Mouse (Mus musculus) CH12.LX (cell line): ENCODE measurements around the gene Ints5. TPM values are rescaled to one million over a fixed set of nuclear protein-coding genes. Genes with fewer than 3 reads are reported as not detected.

Experiments used
- DNase-seq: peaks from one replicate; pipeline ENCODE4 v3.0.0-alpha.2; 2013; ENCODE audit errors: extremely low read depth
- H3K27ac ChIP-seq: 2 replicates; pipeline ENCODE4 v1.5.1; 2012; ENCODE audit warnings: low read depth, mild to moderate bottlenecking, control low read depth, moderate library complexity; ENCODE audit not compliant: insufficient read depth
- H3K27me3 ChIP-seq: replicated peaks from 2 replicates; pipeline ENCODE3; 2012; ENCODE audit warnings: inconsistent platforms
- H3K36me3 ChIP-seq, 2 experiments: replicated peaks in 1 of 2; 2 replicates each; pipeline versions ENCODE3 to v1.6.1; 2012; ENCODE audit warnings: inconsistent platforms in 1 of 2, low read length in 1 of 2, mild to moderate bottlenecking in 1 of 2, mixed read lengths in 1 of 2, moderate library complexity in 1 of 2; ENCODE audit not compliant: control insufficient read depth in 1 of 2, insufficient read depth in 1 of 2
- H3K4me1 ChIP-seq, 2 experiments: 2 replicates each; pipeline ENCODE4 v1.6.1; 2012; ENCODE audit warnings: inconsistent platforms in 1 of 2, moderate library complexity in 1 of 2; ENCODE audit not compliant: insufficient read depth in 2 of 2, control insufficient read depth in 1 of 2
- H3K4me2 ChIP-seq: 2 replicates; pipeline ENCODE4 v1.6.1; 2012; ENCODE audit warnings: low read depth, mild to moderate bottlenecking, control low read depth; ENCODE audit not compliant: poor library complexity, insufficient read depth, severe bottlenecking
- H3K4me3 ChIP-seq, 3 experiments: fragments of 150-350 bp in 1 of 3; sonication (generic) in 1 of 3; replicated peaks in 1 of 3; 2 replicates each; pipeline versions ENCODE3 to v1.5.1; 2011 to 2012; ENCODE audit warnings: low read depth in 2 of 3, low read length in 2 of 3, mild to moderate bottlenecking in 2 of 3, moderate library complexity in 2 of 3, control low read depth in 1 of 3, improper control_type of control experiment in 1 of 3, inconsistent platforms in 1 of 3, mixed read lengths in 1 of 3; ENCODE audit not compliant: poor library complexity in 1 of 3
- H3K79me2 ChIP-seq: replicated peaks from 2 replicates; pipeline ENCODE4 v1.6.1; 2012; ENCODE audit warnings: mild to moderate bottlenecking, moderate library complexity; ENCODE audit not compliant: control insufficient read depth, poor library complexity, insufficient read depth, severe bottlenecking; ENCODE audit errors: extremely low read depth
- H3K9ac ChIP-seq: 2 replicates; pipeline ENCODE4 v1.6.1; 2012; ENCODE audit warnings: low read depth, mild to moderate bottlenecking, control low read depth, moderate library complexity; ENCODE audit not compliant: insufficient read depth
- H3K9me3 ChIP-seq: replicated peaks from 2 replicates; pipeline ENCODE3; 2012; ENCODE audit warnings: low read length, inconsistent platforms, mixed read lengths
- BHLHE40 ChIP-seq: IDR thresholded peaks from 2 replicates; pipeline ENCODE4 v1.6.1; 2011; ENCODE audit warnings: mild to moderate bottlenecking, low read depth, low read length, improper control_type of control experiment
- CHD1 ChIP-seq: IDR thresholded peaks from 2 replicates; pipeline ENCODE4 v1.6.1; 2012; ENCODE audit warnings: low read depth, low read length, improper control_type of control experiment, inconsistent platforms
- CHD2 ChIP-seq: IDR thresholded peaks from 2 replicates; pipeline ENCODE4 v1.6.1; 2011; ENCODE audit warnings: low read length, improper control_type of control experiment
- CTCF ChIP-seq, 2 experiments: IDR thresholded peaks in 1 of 2; conservative IDR thresholded peaks in 1 of 2; 2 replicates each; pipeline ENCODE4 v1.5.1; 2011 to 2012; ENCODE audit warnings: low read depth in 2 of 2, low read length in 2 of 2, improper control_type of control experiment in 1 of 2, inconsistent platforms in 1 of 2, mild to moderate bottlenecking in 1 of 2, moderate library complexity in 1 of 2
- E2F4 ChIP-seq: IDR thresholded peaks from 2 replicates; pipeline ENCODE4 v1.6.1; 2011; ENCODE audit warnings: low read depth, low read length, improper control_type of control experiment; ENCODE audit not compliant: insufficient replicate concordance
- ELF1 ChIP-seq: IDR thresholded peaks from 2 replicates; pipeline ENCODE4 v1.6.1; 2014; ENCODE audit warnings: low read depth, mild to moderate bottlenecking, inconsistent platforms, low read length, improper control_type of control experiment
- EP300 ChIP-seq: IDR thresholded peaks from 2 replicates; pipeline ENCODE4 v1.6.1; 2011; ENCODE audit warnings: low read length, improper control_type of control experiment
- ETS1 ChIP-seq: conservative IDR thresholded peaks from 2 replicates; pipeline ENCODE4 v1.6.1; 2012; ENCODE audit warnings: low read depth, mild to moderate bottlenecking, inconsistent platforms, low read length, improper control_type of control experiment, moderate library complexity
- GABPA ChIP-seq: IDR thresholded peaks from 2 replicates; pipeline ENCODE4 v1.6.1; 2012; ENCODE audit warnings: low read depth, low read length, improper control_type of control experiment, inconsistent platforms; ENCODE audit not compliant: insufficient replicate concordance
- HCFC1 ChIP-seq: IDR thresholded peaks from 2 replicates; pipeline ENCODE4 v1.6.1; 2012; ENCODE audit warnings: low read depth, mild to moderate bottlenecking, inconsistent platforms, low read length, improper control_type of control experiment
- IRF4 ChIP-seq: IDR thresholded peaks from 2 replicates; pipeline ENCODE4 v1.6.1; 2014; ENCODE audit warnings: low read depth, mild to moderate bottlenecking, inconsistent platforms, low read length, improper control_type of control experiment
- JUN ChIP-seq: IDR thresholded peaks from 2 replicates; pipeline ENCODE4 v1.6.1; 2011; ENCODE audit warnings: low read depth, mild to moderate bottlenecking, low read length, improper control_type of control experiment, moderate library complexity; ENCODE audit not compliant: insufficient read depth
- JUND ChIP-seq: conservative IDR thresholded peaks from 2 replicates; pipeline ENCODE4 v1.6.1; 2011; ENCODE audit warnings: low read depth, low read length, improper control_type of control experiment
- KAT2A ChIP-seq: IDR thresholded peaks from 2 replicates; pipeline ENCODE4 v1.6.1; 2012; ENCODE audit warnings: low read length, improper control_type of control experiment, inconsistent platforms; ENCODE audit not compliant: insufficient replicate concordance
- MAFK ChIP-seq: IDR thresholded peaks from 2 replicates; pipeline ENCODE4 v1.6.1; 2011; ENCODE audit warnings: low read length, improper control_type of control experiment; ENCODE audit not compliant: insufficient replicate concordance
- MAX ChIP-seq: IDR thresholded peaks from 2 replicates; pipeline ENCODE4 v1.6.1; 2011; ENCODE audit warnings: low read length, improper control_type of control experiment
- MAZ ChIP-seq: IDR thresholded peaks from 2 replicates; pipeline ENCODE4 v1.6.1; 2012; ENCODE audit warnings: low read depth, mild to moderate bottlenecking, inconsistent platforms, low read length, improper control_type of control experiment, moderate library complexity
- MEF2A ChIP-seq: IDR thresholded peaks from 2 replicates; pipeline ENCODE4 v1.6.1; 2014; ENCODE audit warnings: low read depth, mild to moderate bottlenecking, inconsistent platforms, low read length, improper control_type of control experiment, borderline replicate concordance
- MXI1 ChIP-seq: IDR thresholded peaks from 2 replicates; pipeline ENCODE4 v1.6.1; 2011; ENCODE audit warnings: mild to moderate bottlenecking, low read depth, low read length, improper control_type of control experiment
- MYC ChIP-seq: IDR thresholded peaks from 2 replicates; pipeline ENCODE4 v1.6.1; 2011; ENCODE audit warnings: low read depth, mild to moderate bottlenecking, improper control_type of control experiment, low read length
- NELFE ChIP-seq: IDR thresholded peaks from 2 replicates; pipeline ENCODE4 v1.6.1; 2011; ENCODE audit warnings: low read depth, low read length, improper control_type of control experiment
- NRF1 ChIP-seq: IDR thresholded peaks from 2 replicates; pipeline ENCODE4 v1.6.1; 2014; ENCODE audit warnings: low read depth, mild to moderate bottlenecking, inconsistent platforms, low read length, improper control_type of control experiment, moderate library complexity
- PAX5 ChIP-seq: IDR thresholded peaks from 2 replicates; pipeline ENCODE4 v1.6.1; 2012; ENCODE audit warnings: low read length, inconsistent platforms, mixed read lengths
- POLR2A ChIP-seq: IDR thresholded peaks from 2 replicates; pipeline ENCODE4 v1.6.1; 2011; ENCODE audit warnings: low read depth, mild to moderate bottlenecking, improper control_type of control experiment, low read length
- POLR2AphosphoS2 ChIP-seq: IDR thresholded peaks from 2 replicates; pipeline ENCODE4 v1.6.1; 2011; ENCODE audit warnings: low read depth, low read length, improper control_type of control experiment
- RAD21 ChIP-seq: IDR thresholded peaks from 2 replicates; pipeline ENCODE4 v1.6.1; 2011; ENCODE audit warnings: low read depth, mild to moderate bottlenecking, low read length, improper control_type of control experiment, moderate library complexity
- RCOR1 ChIP-seq: conservative IDR thresholded peaks from 2 replicates; pipeline ENCODE4 v1.6.1; 2012; ENCODE audit warnings: low read depth, mild to moderate bottlenecking, inconsistent platforms, low read length, improper control_type of control experiment
- SIN3A ChIP-seq: IDR thresholded peaks from 2 replicates; pipeline ENCODE4 v1.6.1; 2012; ENCODE audit warnings: low read length, improper control_type of control experiment, inconsistent platforms
- SMC3 ChIP-seq: IDR thresholded peaks from 2 replicates; pipeline ENCODE4 v1.6.1; 2011; ENCODE audit warnings: low read depth, low read length, improper control_type of control experiment
- TBP ChIP-seq: conservative IDR thresholded peaks from 2 replicates; pipeline ENCODE4 v1.6.1; 2011; ENCODE audit warnings: low read depth, low read length, improper control_type of control experiment
- TCF12 ChIP-seq: IDR thresholded peaks from 2 replicates; pipeline ENCODE4 v1.6.1; 2014; ENCODE audit warnings: low read depth, mild to moderate bottlenecking, inconsistent platforms, low read length, improper control_type of control experiment
- UBTF ChIP-seq: IDR thresholded peaks from 2 replicates; pipeline ENCODE4 v1.6.1; 2012; ENCODE audit warnings: low read depth, mild to moderate bottlenecking, inconsistent platforms, low read length, improper control_type of control experiment, moderate library complexity
- USF1 ChIP-seq: IDR thresholded peaks from 2 replicates; pipeline ENCODE4 v1.6.1; 2014; ENCODE audit warnings: low read depth, mild to moderate bottlenecking, inconsistent platforms, low read length, improper control_type of control experiment
- USF2 ChIP-seq: conservative IDR thresholded peaks from 2 replicates; pipeline ENCODE4 v1.6.1; 2011; ENCODE audit warnings: low read depth, low read length, improper control_type of control experiment
- ZC3H11A ChIP-seq: IDR thresholded peaks from 2 replicates; pipeline ENCODE4 v1.6.1; 2012; ENCODE audit warnings: low read depth, mild to moderate bottlenecking, inconsistent platforms, low read length, improper control_type of control experiment
- ZKSCAN1 ChIP-seq: IDR thresholded peaks from 2 replicates; pipeline ENCODE4 v1.6.1; 2012; ENCODE audit warnings: low read depth, inconsistent platforms, low read length, improper control_type of control experiment, borderline replicate concordance
- ZMIZ1 ChIP-seq: IDR thresholded peaks from 2 replicates; pipeline ENCODE4 v1.6.1; 2012; ENCODE audit warnings: low read depth, mild to moderate bottlenecking, inconsistent platforms, low read length, improper control_type of control experiment
- ZNF384 ChIP-seq: IDR thresholded peaks from 2 replicates; pipeline ENCODE4 v1.6.1; 2012; ENCODE audit warnings: low read depth, low read length, improper control_type of control experiment, inconsistent platforms
- dilution Hi-C: fragments of 300-500 bp; cut with MboI; formaldehyde crosslinking; loops from 2 replicates; pipeline ENCODE4 v1.14.3; 2020; ENCODE audit warnings: low sequenced_read_pairs; ENCODE audit not compliant: extremely low pct_unique_long_range_greater_than_20kb, extremely low pct_ligation_motif_present
- in situ Hi-C: fragments of 300-500 bp; cut with MboI; formaldehyde crosslinking; loops from 3 replicates; pipeline ENCODE4 v1.14.3; 2019; ENCODE audit warnings: low sequenced_read_pairs, low pct_ligation_motif_present, low pct_unique_long_range_greater_than_20kb, mixed read lengths
- polyA plus RNA-seq: library from polyadenylated mRNA; unstranded; fragments of >175 nt; gene quantifications from 2 replicates; pipeline ENCODE4 v1.2.1, GENCODE M21; 2012; ENCODE audit warnings: low read depth; ENCODE audit not compliant: insufficient read length
- total RNA-seq, 2 experiments: library from RNA; depleted of rRNA; stranded (reverse); fragments of 300-350 nt in 1 of 2; fragments of >200 nt in 1 of 2; gene quantifications; 2 replicates each; pipeline ENCODE4 v1.2.3; 2012 to 2014

The Ints5 gene
- total and polyA plus RNA-seq, 3 experiments: 17.2 to 38.9 (median 38.0) TPM

DNA sequence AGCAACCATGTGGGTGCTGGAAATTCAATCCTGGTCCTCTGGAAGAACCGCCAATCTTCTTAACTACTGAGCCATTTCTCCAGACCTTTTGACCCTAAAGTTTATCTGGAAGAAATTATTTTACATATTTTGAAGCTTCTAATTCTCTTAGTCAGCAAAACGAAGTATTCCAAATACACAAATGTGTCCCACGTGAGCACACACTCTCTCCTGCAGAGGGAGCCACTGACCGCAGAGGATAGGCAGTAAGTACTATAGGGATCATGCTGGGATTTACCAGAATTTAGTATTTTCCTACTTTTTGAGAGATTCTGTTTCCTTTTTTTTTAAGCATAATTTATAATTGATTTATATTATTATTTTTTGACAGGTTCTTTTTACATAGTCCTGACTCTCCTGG, 35.1 kb upstream of the Ints5 start:
- Histone ChIP-seq H3K4me1 (no peaks in the 10 kb centered on the region; a peak in 1 of 4 replicates), H3K27ac (no peak overlapping the region), H3K9ac (no peak overlapping the region), H3K4me3 (no peak overlapping the region), H3K79me2 (no peaks in the 10 kb centered on the region), H3K9me3 (no peaks in the 10 kb centered on the region), H3K4me2 (no peak overlapping the region), H3K27me3 (no peaks in the 10 kb centered on the region), H3K36me3 (no peaks in the 10 kb centered on the region)
- TF ChIP-seq MAZ: no peak
- no peak for TF ChIP-seq HCFC1
- no peak for TF ChIP-seq MEF2A
- TF ChIP-seq E2F4: no peak
- no peak for TF ChIP-seq KAT2A
- TF ChIP-seq MYC: peak; percentile 79
- no peak for TF ChIP-seq UBTF
- TF ChIP-seq EP300: no peak
- TF ChIP-seq MXI1: no peak
- no peak for TF ChIP-seq ZC3H11A
- peak; percentile 25; the same call in 1 of the 2 replicates for TF ChIP-seq USF1
- TF ChIP-seq RAD21: peak; percentile 67
- no peak for TF ChIP-seq ZMIZ1
- TF ChIP-seq NRF1: no peak
- TF ChIP-seq PAX5: no peak
- TF ChIP-seq JUN: no peak
- TF ChIP-seq JUND: no peak
- TF ChIP-seq USF2: no peak
- no peak for TF ChIP-seq ZKSCAN1
- no peak for TF ChIP-seq NELFE
- no peak for TF ChIP-seq TCF12
- peak; percentile 98 for TF ChIP-seq MAFK
- 0 out of 2 replicates have a peak, but pooled peaks have one; percentile 28 for TF ChIP-seq SIN3A
- TF ChIP-seq IRF4: no peak
- no peak for TF ChIP-seq CHD1
- no peak for TF ChIP-seq RCOR1
- TF ChIP-seq POLR2AphosphoS2: no peak
- peak; percentile 62 for TF ChIP-seq BHLHE40
- TF ChIP-seq ETS1: no peak
- TF ChIP-seq MAX: 0 out of 2 replicates have a peak, but pooled peaks have one; percentile 23
- no peak for TF ChIP-seq ZNF384
- TF ChIP-seq CTCF (conservative IDR thresholded peaks at IDR 0.05 in 1 of 2, IDR thresholded peaks at IDR 0.05 in 1 of 2; ENCODE audit: low read depth in 2 of 2, low read length in 2 of 2): peak; percentile 34 to 73; a peak in 3 of 4 replicates
- TF ChIP-seq ELF1: no peak
- TF ChIP-seq TBP: no peak
- TF ChIP-seq GABPA: no peak
- TF ChIP-seq SMC3: peak; percentile 49
- no peak for TF ChIP-seq POLR2A
- no peak for TF ChIP-seq CHD2
- no peak for DNase-seq
- dilution Hi-C loops: no loop called here
- in situ Hi-C loops: loop anchor here (5.0 kb wide), 1 partner anchor 245 kb away; no protein-coding TSS in a partner anchor
